Mouse (Mus musculus): ENCODE measurements around the gene Gas6.

The Gas6 gene

DNA sequence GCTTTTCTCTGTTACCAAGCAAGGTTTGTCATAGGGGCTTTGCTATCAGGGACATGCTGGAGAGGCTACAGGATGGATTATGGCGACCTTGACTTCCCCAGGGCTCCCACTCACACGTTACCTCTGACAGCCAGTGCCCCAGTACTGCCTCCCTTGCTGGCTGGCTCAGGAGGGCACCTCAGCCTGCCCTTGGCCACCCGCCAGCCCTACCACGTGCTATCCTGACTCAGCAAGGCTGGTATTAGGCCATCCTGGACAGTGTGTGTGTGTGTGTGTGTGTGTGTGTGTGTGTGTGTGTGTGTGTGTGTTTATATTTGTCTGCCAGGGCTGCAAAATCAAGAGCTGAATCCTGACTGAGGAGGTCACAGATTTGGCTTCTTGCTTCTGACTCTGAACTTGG, 12.6 kb upstream of the Gas6 start:
- DNase-seq (ENCODE audit: low read depth): no peak

DNA sequence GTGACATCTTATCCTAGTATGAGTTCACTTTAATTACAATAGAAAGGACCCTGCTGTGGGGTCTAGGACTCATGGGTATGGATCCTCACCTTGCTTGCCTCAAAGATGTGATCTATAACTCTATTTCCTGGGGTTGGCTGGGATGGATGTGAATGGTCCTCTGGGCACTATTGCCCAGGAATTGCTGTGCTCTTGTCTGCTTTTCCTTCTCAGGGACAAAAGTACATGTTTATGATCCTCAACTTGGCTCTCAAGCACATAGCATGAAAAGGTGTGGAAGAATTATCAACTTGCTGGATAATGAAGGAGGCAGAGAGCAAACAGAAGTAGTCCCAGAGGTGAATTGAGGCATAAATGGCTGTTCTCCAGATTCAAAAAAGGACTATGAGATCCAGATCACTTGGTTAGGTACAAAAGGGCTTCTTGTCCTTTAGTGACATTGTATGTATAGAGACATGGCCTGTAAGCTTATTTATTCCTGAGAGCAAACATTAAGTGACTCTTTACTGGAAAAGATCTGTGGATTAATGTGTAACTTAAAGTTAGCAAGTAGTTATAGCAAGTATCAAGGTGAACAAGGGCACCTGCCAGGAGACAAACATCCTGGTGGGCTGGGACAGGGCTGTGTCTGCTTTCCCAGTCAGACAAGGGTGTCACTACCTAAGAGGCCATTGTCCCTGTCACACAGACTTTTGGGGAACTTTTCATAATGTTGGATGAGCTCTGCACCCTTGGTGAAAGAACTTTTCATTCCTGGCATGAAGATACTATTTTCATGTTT, 10.8 kb upstream of the Gas6 start:
- no peak for DNase-seq (ENCODE audit: low read depth)

DNA sequence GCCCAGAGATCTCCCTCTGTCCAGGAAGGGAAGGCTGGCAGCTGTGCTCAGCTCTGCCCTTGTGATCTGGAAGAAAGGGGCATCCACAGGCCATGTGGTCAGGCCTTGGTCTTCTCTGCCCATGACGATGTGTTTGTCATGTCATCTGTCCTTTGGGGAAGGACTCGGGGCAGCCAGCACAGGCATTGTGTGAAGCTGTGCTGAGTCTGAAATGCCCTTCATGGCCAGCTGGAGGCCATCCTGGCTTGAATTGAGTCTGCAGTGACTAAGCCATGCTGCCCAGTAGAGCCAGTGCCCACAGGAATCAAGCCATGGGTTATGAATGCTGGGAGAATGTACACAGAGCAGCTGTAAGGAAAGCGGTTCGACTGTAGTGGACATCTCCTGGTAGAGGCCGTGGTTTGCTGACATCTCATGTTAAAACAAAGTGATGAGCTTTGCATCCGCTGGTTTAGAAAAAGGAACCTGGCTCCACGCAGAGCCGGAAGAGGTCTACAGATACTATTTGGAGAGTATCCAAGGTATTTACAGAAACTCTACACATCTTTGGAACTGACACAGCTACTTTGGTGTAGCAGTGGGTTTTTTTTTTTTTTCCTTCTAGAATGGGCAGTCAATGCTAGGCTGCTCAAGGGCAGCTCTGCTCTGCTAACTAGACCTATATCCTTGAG, 9.8 kb upstream of the Gas6 start:
- DNase-seq (ENCODE audit: low read depth): no peak

GRCm38 (mm10) chr8:13501221-13501620, 6.9 kb upstream of the Gas6 start:
- no peak for DNase-seq (ENCODE audit: low read depth)

GRCm38 (mm10) chr8:13493011-13493410, 1.3 kb downstream of the Gas6 start:
- DNase-seq (ENCODE audit: low read depth): no peak

DNA sequence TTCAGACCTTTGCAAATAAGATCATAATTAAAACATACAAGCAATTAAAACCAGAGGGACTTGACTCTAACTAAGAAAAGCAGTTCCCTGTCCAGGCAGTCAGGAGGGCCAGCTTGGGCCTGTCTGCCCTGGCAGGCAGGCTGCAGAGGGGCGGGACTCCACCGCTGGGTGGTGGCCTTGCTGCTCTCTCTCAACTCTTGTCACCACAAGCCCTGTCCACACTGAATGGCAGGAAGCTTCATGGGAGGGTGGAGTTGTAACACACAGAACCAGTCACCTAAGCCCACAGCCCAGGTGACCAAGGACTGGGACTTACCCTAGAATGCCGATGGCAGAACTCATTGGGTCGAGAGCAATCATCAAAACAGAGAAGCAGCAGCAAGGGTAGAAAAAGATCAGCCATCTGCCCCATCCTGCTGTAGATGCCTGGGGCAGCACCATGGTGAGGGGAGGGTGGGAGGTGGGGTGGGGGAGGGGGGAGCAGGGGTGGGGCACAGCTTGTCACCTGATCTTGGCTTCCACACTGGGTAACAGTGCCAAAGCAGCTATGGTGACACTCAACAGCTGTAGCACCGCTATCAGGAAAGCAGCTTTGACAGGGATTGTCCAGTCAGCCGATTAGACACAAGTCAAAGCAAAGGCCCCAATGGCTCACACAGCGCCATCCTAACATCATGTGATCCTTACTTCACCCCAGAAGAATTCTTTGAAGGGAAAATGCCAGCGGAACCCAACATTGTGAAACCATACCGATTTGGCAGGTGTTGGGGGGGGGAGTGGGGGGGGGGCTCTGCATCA, 1.9 kb downstream of the Gas6 start:
- DNase-seq (ENCODE audit: low read depth): no peak

- DNase-seq (ENCODE audit: low read depth): no peak
Observed at GRCm38 (mm10) chr8:13491491-13492010, 2.7 kb downstream of the Gas6 start.

- DNase-seq (ENCODE audit: low read depth): no peak
Observed at GRCm38 (mm10) chr8:13489986-13490910, 4.0 kb downstream of the Gas6 start.

- DNase-seq (ENCODE audit: low read depth): no peak
Observed at GRCm38 (mm10) chr8:13489351-13489750, 4.9 kb downstream of the Gas6 start.

DNA sequence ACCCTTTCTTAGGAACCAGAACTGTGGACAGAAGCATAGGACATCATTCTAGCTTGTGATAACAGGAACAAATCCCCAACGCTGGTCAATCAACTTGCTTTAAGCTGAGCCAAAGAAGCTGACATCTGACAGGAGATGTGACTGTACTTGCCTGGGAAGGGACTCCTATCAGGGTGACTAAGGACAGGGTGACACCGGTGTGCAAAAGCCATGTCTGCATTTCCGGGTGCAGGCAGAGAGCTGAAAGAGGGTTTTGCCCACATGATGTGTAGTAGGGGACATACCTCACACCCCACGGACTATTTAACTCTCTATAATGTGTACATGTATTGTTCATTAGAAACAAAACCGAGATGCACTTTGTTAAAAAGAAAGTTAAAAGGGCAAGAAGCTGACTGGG, 11.1 kb downstream of the Gas6 start:
- DNase-seq (ENCODE audit: low read depth): no peak

- DNase-seq (ENCODE audit: low read depth): no peak
Observed at GRCm38 (mm10) chr8:13482101-13482801, 12.0 kb downstream of the Gas6 start.

- DNase-seq (ENCODE audit: low read depth): no peak
Observed at GRCm38 (mm10) chr8:13481596-13481995, 12.7 kb downstream of the Gas6 start.

DNA sequence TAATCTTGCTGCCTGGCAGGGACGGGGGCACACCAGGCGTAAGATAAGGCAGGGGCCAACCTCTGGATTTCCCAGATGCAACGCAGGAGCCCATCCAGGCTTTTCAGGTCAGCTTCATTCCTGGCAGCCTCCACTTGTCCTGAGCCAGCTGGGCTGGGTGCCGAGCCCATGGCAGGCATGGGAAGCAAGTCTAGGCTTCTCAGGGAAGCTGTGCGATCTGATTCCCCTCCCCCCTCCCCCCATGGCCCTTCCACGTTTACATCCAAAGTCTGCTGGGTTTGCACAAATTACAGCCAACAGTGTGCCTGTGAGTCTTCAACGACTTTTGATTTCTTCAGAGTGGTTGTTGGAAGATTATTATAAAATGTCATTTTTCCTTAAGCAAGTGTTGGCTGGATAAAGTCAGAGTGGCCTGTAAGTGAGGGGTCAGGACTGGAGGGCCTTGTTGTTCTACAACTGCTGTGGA, 13.2 kb downstream of the Gas6 start:
- no peak for DNase-seq (ENCODE audit: low read depth)

GRCm38 (mm10) chr8:13475892-13476291, 18.4 kb downstream of the Gas6 start:
- no peak for DNase-seq (ENCODE audit: low read depth)

DNA sequence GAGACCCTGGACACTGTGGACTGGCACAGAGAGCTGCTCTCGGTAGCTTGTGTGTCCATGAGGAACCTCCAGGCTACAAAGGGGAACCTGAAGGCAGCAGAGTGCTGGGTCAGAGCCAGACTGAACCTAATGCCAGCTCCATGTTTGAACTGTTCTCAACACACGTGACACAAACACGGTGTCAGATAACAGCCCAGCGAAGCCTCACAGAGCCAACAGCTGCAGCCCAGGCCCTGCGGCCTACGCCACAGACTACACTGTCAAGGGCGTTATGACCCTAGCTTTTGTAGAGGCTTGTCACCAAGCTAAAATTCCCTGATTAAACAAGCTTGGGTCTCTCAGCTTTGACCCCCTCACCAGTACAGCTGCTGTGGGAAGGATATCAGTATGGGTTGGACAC, 22.0 kb downstream of the Gas6 start:
- DNase-seq (ENCODE audit: low read depth): no peak

GRCm38 (mm10) chr8:13471484-13471883, 22.8 kb downstream of the Gas6 start:
- no peak for DNase-seq (ENCODE audit: low read depth)

DNA sequence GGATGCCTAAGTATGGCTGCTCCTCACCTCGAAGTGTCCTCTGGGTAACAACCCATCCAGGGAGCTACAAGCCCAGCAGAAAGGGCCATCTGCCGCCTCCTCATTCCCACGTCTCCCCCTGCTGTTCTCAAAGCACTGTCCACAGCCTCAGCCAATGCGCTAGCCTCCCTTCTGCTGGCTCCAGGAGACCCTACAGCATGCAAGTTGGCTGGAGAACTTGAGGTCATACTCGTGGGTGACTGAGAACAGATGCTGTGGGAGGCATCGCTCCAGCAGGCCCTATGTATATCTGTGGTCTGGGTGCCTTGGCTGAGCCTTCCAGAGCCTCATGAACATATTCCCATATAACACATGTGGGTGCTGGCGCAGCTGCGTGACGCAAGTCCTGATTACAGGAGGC, 25.6 kb downstream of the Gas6 start:
- DNase-seq (ENCODE audit: low read depth): no peak

- no peak for DNase-seq (ENCODE audit: low read depth)
Observed at GRCm38 (mm10) chr8:13466989-13467388, 27.3 kb downstream of the Gas6 start.

DNA sequence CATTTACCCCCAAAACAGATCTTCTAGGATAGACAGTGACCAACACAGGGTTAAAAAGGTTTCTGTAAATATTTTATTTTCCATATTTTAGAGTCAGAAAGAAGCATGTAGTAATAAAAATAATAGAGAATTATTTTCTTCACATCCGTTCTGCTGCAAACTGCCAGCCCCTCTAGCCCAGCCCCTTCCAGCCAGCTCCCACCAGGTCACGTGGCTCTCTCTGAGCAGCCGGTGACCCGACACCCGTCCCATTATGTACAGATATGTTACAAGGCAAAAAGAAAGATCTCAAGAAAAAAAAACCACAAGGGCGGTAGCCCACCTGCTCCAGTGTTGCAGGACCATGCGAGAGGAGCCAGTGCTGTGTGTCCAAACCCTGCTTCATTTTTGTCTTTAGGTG, 29.0 kb downstream of the Gas6 start:
- no peak for DNase-seq (ENCODE audit: low read depth)

DNA sequence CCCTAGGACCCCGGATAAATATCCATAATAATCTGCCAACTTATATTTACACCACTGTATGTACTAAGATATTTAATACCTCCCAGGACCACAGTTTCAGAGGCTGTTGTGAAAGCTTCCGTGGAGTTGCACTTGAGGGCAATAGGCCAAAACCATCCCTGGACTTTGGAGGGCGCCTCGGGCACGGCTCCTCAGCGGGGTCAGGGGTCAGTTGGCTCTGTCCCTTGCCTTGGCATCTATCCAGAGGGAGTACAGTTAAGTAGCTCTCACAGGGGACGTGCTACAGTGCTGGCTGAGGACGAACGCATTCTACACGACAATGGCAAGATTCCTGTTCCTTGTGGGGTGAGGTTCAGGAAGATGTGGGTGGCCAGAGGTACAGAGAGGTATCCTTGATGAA, 31.9 kb downstream of the Gas6 start:
- no peak for DNase-seq (ENCODE audit: low read depth)

GRCm38 (mm10) chr8:13461843-13462242, 32.4 kb downstream of the Gas6 start:
- DNase-seq (ENCODE audit: low read depth): no peak
